Mouse (Mus musculus) hindbrain, postnatal 0 days (tissue): ENCODE results near the gene Hoxa3. TPM values are rescaled to one million over a fixed set of nuclear protein-coding genes. Genes with fewer than 3 reads are reported as not detected.

ENCODE experiments used
- ATAC-seq: fragments of 200-750 bp; cut with Nextera tagmentation; 2 replicates; pipeline ENCODE4 v1.8.0; 2017; ENCODE audit warnings: mild to moderate bottlenecking, moderate TSS enrichment, moderate library complexity
- DNase-seq: peaks from one replicate; pipeline ENCODE4 v3.0.0-alpha.2; 2015; ENCODE audit warnings: low spot score
- H3K27ac ChIP-seq: fragments of 300-500 bp; sonication (generic); 2 replicates; pipeline ENCODE4 v1.5.1; 2014; ENCODE audit warnings: mild to moderate bottlenecking
- H3K27me3 ChIP-seq: fragments of 300-500 bp; sonication (generic); 2 replicates; pipeline ENCODE4 v1.6.1; 2014; ENCODE audit warnings: low read length, mixed read lengths; ENCODE audit not compliant: insufficient read depth
- H3K36me3 ChIP-seq: fragments of 300-500 bp; sonication (generic); 2 replicates; pipeline ENCODE4 v1.6.1; 2014; ENCODE audit warnings: low read length, mixed read lengths; ENCODE audit not compliant: insufficient read depth
- H3K4me1 ChIP-seq: fragments of 300-500 bp; sonication (generic); 2 replicates; pipeline ENCODE4 v1.6.1; 2014; ENCODE audit warnings: antibody characterized with exemption, low read length, mixed read lengths; ENCODE audit not compliant: insufficient read depth
- H3K4me2 ChIP-seq: fragments of 300-500 bp; sonication (generic); 2 replicates; pipeline ENCODE4 v1.6.1; 2014; ENCODE audit warnings: low read depth, mild to moderate bottlenecking, low read length, moderate library complexity, mixed read lengths
- H3K4me3 ChIP-seq: fragments of 300-500 bp; sonication (generic); 2 replicates; pipeline ENCODE4 v1.5.1; 2014; ENCODE audit warnings: low read length
- H3K9ac ChIP-seq: fragments of 300-500 bp; sonication (generic); replicated peaks from 2 replicates; pipeline ENCODE4 v1.6.1; 2014; ENCODE audit warnings: mild to moderate bottlenecking, low read length, moderate library complexity, mixed read lengths
- H3K9me3 ChIP-seq: fragments of 300-500 bp; sonication (generic); 2 replicates; pipeline ENCODE4 v1.6.1; 2016; ENCODE audit warnings: low read length, mixed read lengths
- CTCF ChIP-seq: IDR thresholded peaks from 2 replicates; pipeline ENCODE4 v1.5.1; 2016; ENCODE audit warnings: antibody characterized with exemption, control low read depth, low read depth
- WGBS: fragments of 180-500 bp; shearing (Covaris S2); extraction: QIAGEN DNeasy Blood & Tissue Kit; methylation state at CpG from one replicate; pipeline ENCODE4 v1.1.7; 2014; 5-methylcytosine and 5-hydroxymethylcytosine counted together
- polyA plus RNA-seq: library from polyadenylated mRNA; unstranded; fragments of >200 nt; fragmentation: Nextera tagmentation; extraction: Ambion mirVana; gene quantifications from 2 replicates; pipeline ENCODE4 v1.2.1, GENCODE M21; 2015
- total RNA-seq: library from RNA; depleted of rRNA; stranded (reverse); fragments of >200 nt; gene quantifications from 2 replicates; pipeline ENCODE4 v1.2.3, GENCODE M21; 2014

Hoxa3 gene
- total and polyA plus RNA-seq, 2 experiments from 2014 or later: 7.9 to 9.8 TPM

GRCm38 (mm10) chr6:52172501-52172900, 40.6 kb downstream of the Hoxa3 start:
- TF ChIP-seq CTCF: no peak
- Histone ChIP-seq H3K9me3 (no peaks in the 10 kb centered on the region), H3K4me1 (peaks cover 10% of the 10 kb centered on the region; the same call in 1 of the 2 replicates), H3K27me3 (peaks cover 58% of the 10 kb centered on the region), H3K4me3 (peak overlapping the region; percentile 41), H3K27ac (peak overlapping the region; percentile 82), H3K9ac (peak overlapping the region; percentile 33; the same call in 1 of the 2 replicates), H3K4me2 (peak overlapping the region; percentile 58), H3K36me3 (no peaks in the 10 kb centered on the region)
- DNase-seq (peak; percentile 94), ATAC-seq (peak; percentile 93)
- under 1% methylated on average over 35 of the region's 35 CpGs for WGBS

GRCm38 (mm10) chr6:52171938-52172337, 41.2 kb downstream of the Hoxa3 start:
- Histone ChIP-seq H3K9me3 (no peaks in the 10 kb centered on the region), H3K4me1 (peaks cover 10% of the 10 kb centered on the region; the same call in 1 of the 2 replicates), H3K4me2 (peak overlapping the region; percentile 58), H3K36me3 (no peaks in the 10 kb centered on the region), H3K27ac (peak overlapping the region; percentile 82), H3K9ac (peak overlapping the region; percentile 33; the same call in 1 of the 2 replicates), H3K27me3 (peaks cover 63% of the 10 kb centered on the region), H3K4me3 (peak overlapping the region; percentile 41)
- TF ChIP-seq CTCF: no peak
- no peak for ATAC-seq
- DNase-seq: no peak
- WGBS: 6% methylated on average over 7 of the region's 7 CpGs

- peak overlapping the region; percentile 82 for H3K27ac ChIP-seq
- peaks cover 10% of the 10 kb centered on the region; the same call in 1 of the 2 replicates for H3K4me1 ChIP-seq
- H3K27me3 ChIP-seq: peaks cover 59% of the 10 kb centered on the region
- TF ChIP-seq CTCF: no peak
- no peaks in the 10 kb centered on the region for H3K9me3 ChIP-seq
- no peak for ATAC-seq
- peak; percentile 36 for DNase-seq
- 0 out of 2 replicates have a peak overlapping the region, but pooled peaks have one; percentile 93 for H3K4me2 ChIP-seq
- H3K4me3 ChIP-seq: no peak overlapping the region
- WGBS: 5% methylated on average over 4 of the region's 4 CpGs
- no peaks in the 10 kb centered on the region for H3K36me3 ChIP-seq
- H3K9ac ChIP-seq: 0 out of 2 replicates have a peak overlapping the region, but pooled peaks have one; percentile 40
Measured at GRCm38 (mm10) chr6:52171331-52171730, 41.8 kb downstream of the Hoxa3 start.

- Histone ChIP-seq H3K4me2 (peak overlapping the region; percentile 93), H3K27me3 (peaks cover 56% of the 10 kb centered on the region), H3K4me1 (peaks cover 10% of the 10 kb centered on the region; the same call in 1 of the 2 replicates), H3K9me3 (no peaks in the 10 kb centered on the region), H3K36me3 (no peaks in the 10 kb centered on the region), H3K27ac (peak overlapping the region; percentile 82), H3K4me3 (peak overlapping the region; percentile 9; the same call in 1 of the 2 replicates), H3K9ac (peak overlapping the region; percentile 40)
- peak; percentile 18 for DNase-seq
- ATAC-seq: no peak
- TF ChIP-seq CTCF: no peak
- 11% methylated on average over 5 of the region's 5 CpGs for WGBS
Measured at GRCm38 (mm10) chr6:52170898-52171223, 42.3 kb downstream of the Hoxa3 start.

- ATAC-seq (no peak), DNase-seq (peak; percentile 58)
- no peak for TF ChIP-seq CTCF
- H3K36me3 ChIP-seq: no peaks in the 10 kb centered on the region
- H3K27ac ChIP-seq: peak overlapping the region; percentile 82
- H3K4me1 ChIP-seq: peaks cover 10% of the 10 kb centered on the region; the same call in 1 of the 2 replicates
- peaks cover 54% of the 10 kb centered on the region for H3K27me3 ChIP-seq
- 3% methylated on average over 40 of the region's 40 CpGs for WGBS
- peak overlapping the region; percentile 93 for H3K4me2 ChIP-seq
- H3K4me3 ChIP-seq: peak overlapping the region; percentile 9
- peak overlapping the region; percentile 40 for H3K9ac ChIP-seq
- no peaks in the 10 kb centered on the region for H3K9me3 ChIP-seq
Measured at GRCm38 (mm10) chr6:52170166-52170897, 42.8 kb downstream of the Hoxa3 start.

GRCm38 (mm10) chr6:52169499-52170165, 43.5 kb downstream of the Hoxa3 start:
- peaks cover 47% of the 10 kb centered on the region for H3K27me3 ChIP-seq
- ATAC-seq (no peak), DNase-seq (peak; percentile 13)
- WGBS: 7% methylated on average over 16 of the region's 16 CpGs
- H3K4me3 ChIP-seq: peak overlapping the region; percentile 9
- peak overlapping the region; percentile 40 for H3K9ac ChIP-seq
- TF ChIP-seq CTCF: no peak
- H3K9me3 ChIP-seq: no peaks in the 10 kb centered on the region
- peaks cover 10% of the 10 kb centered on the region; the same call in 1 of the 2 replicates for H3K4me1 ChIP-seq
- H3K36me3 ChIP-seq: no peaks in the 10 kb centered on the region
- peak overlapping the region; percentile 82 for H3K27ac ChIP-seq
- H3K4me2 ChIP-seq: peak overlapping the region; percentile 93
